8 mouse cellular contexts compared by ENCODE assay signal in the genomic region with DNA sequence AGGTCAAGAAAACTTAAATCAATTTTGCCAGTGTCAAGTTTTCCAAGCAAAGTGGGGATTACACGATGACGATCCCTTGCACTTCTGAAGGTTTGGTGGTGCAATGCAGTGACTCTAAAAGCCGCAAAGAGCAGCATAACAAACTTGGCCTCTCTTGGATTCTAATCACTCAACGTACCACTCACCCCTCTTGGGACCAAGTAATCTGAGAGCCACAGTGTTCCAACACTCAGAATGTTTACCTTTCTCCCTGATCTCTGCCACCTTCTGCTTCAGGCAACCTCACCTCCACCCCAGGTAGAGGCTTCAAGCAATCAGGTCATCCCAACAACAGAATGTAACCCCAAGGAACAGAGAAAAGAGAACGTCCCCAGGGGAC. TPM values are rescaled to one million over a fixed set of nuclear protein-coding genes. Genes with fewer than 3 reads are reported as not detected.
DNase-seq lines count a peak whose midpoint lies in the region; ATAC-seq and TF ChIP-seq lines count a peak whose summit lies in the region.

No protein-coding gene starts in this region.

- peak overlapping the region; percentile 100 for H3K27ac ChIP-seq in left cerebral cortex, adult 2 months
- H3K27ac ChIP-seq in hindbrain, embryonic 14.5 days: peak overlapping the region; percentile 80
- no peak overlapping the region for H3K27ac ChIP-seq in midbrain, embryonic 11.5 days (ENCODE audit: low read depth, low read length)

- intact Hi-C loops in left cerebral cortex, adult 2 months (cut with DNase I): no loop called here

- no peak for DNase-seq in left cerebral cortex, adult 2 months (ENCODE audit: extremely low spot score in 1 of 2, low spot score in 2 of 2)
- no peak for DNase-seq in left cerebral cortex, adult 11 months (ENCODE audit: low spot score)
- DNase-seq in c-Kit-positive CD71-positive TER-119-positive erythroid progenitor cells, embryonic 14.5 days (ENCODE audit: low spot score): peak; percentile 42
- DNase-seq in hindbrain, embryonic 14.5 days (ENCODE audit: low spot score): no peak
- peak; percentile 86 for DNase-seq in midbrain, embryonic 11.5 days (ENCODE audit: low spot score, missing footprints)
- no peak for DNase-seq in ovary, postnatal 36 days (ENCODE audit: low spot score)
- no peak for DNase-seq in frontal cortex, postnatal 10 days (ENCODE audit: low spot score in 2 of 2)
- no peak for DNase-seq in adrenal gland, postnatal 4 days (ENCODE audit: low spot score in 2 of 2)

- no peak for TF ChIP-seq CTCF in left cerebral cortex, adult 2 months (IDR thresholded peaks at IDR 0.05)

- peak overlapping the region; percentile 89 for H3K4me3 ChIP-seq in left cerebral cortex, adult 2 months
- peak overlapping the region; percentile 76 for H3K4me3 ChIP-seq in hindbrain, embryonic 14.5 days (replicated peaks; ENCODE audit: low read length)
- peak overlapping the region; percentile 80 for H3K4me3 ChIP-seq in midbrain, embryonic 11.5 days (ENCODE audit: low read depth, low read length)

- H3K9ac ChIP-seq in hindbrain, embryonic 14.5 days: peak overlapping the region; percentile 83
- H3K9ac ChIP-seq in midbrain, embryonic 11.5 days (ENCODE audit: low read length): peak overlapping the region; percentile 87

- no peaks in the 10 kb centered on the region for H3K27me3 ChIP-seq in hindbrain, embryonic 14.5 days (ENCODE audit: control insufficient read depth, insufficient read depth, low read length)
- no peaks in the 10 kb centered on the region for H3K27me3 ChIP-seq in midbrain, embryonic 11.5 days (ENCODE audit: control insufficient read depth, insufficient read depth, low read length)

- peaks cover 13% of the 10 kb centered on the region for H3K4me1 ChIP-seq in hindbrain, embryonic 14.5 days (replicated peaks; ENCODE audit: control insufficient read depth, insufficient read depth, low read length)
- peaks cover 9% of the 10 kb centered on the region; the same call in 1 of the 2 replicates for H3K4me1 ChIP-seq in midbrain, embryonic 11.5 days (ENCODE audit: control insufficient read depth, insufficient read depth, low read length)

- WGBS in hindbrain, embryonic 14.5 days: 4% methylated on average over 5 of the region's 5 CpGs
- WGBS in midbrain, embryonic 11.5 days: under 1% methylated on average over 5 of the region's 5 CpGs

- no peak for ATAC-seq in hindbrain, embryonic 14.5 days (ENCODE audit: low FRiP score)
- ATAC-seq in midbrain, embryonic 11.5 days (ENCODE audit: low FRiP score): no peak

- H3K4me2 ChIP-seq in hindbrain, embryonic 14.5 days (replicated peaks): peak overlapping the region; percentile 66
- peak overlapping the region; percentile 50 for H3K4me2 ChIP-seq in midbrain, embryonic 11.5 days

- no peaks in the 10 kb centered on the region for H3K9me3 ChIP-seq in hindbrain, embryonic 14.5 days (ENCODE audit: control insufficient read depth, low read length)
- no peaks in the 10 kb centered on the region for H3K9me3 ChIP-seq in midbrain, embryonic 11.5 days (ENCODE audit: control insufficient read depth, low read length)

- H3K36me3 ChIP-seq in hindbrain, embryonic 14.5 days (replicated peaks; ENCODE audit: control insufficient read depth, insufficient read depth): peaks cover 23% of the 10 kb centered on the region
- H3K36me3 ChIP-seq in midbrain, embryonic 11.5 days (ENCODE audit: control insufficient read depth, insufficient read depth, low read length): no peaks in the 10 kb centered on the region; the same call in 1 of the 2 replicates

RNA-seq across cellular contexts. Expression of a gene that starts 0.4 kb away (rescaled TPM):
- 100 to 1,000 TPM; 627 to 632 TPM for total RNA-seq in left cerebral cortex, adult 2 months (2021)
- polyA plus RNA-seq in hindbrain, embryonic 14.5 days (2014; fragmentation: Nextera tagmentation; extraction: Ambion mirVana): 1,185 and 1,426 TPM in 2 replicates
- polyA plus RNA-seq in midbrain, embryonic 11.5 days (2014; fragmentation: Nextera tagmentation; extraction: Ambion mirVana): 765 and 832 TPM in 2 replicates
- 100 to 1,000 TPM; 671 to 748 TPM for total RNA-seq in adrenal gland, postnatal 4 days (2021)

RNA-seq across cellular contexts. Expression of a gene that starts 0.7 kb away (rescaled TPM):
- 10 to 100 TPM; 76.8 to 88.9 TPM for total RNA-seq in left cerebral cortex, adult 2 months (2021)
- 92.6 and 108 TPM in 2 replicates for polyA plus RNA-seq in hindbrain, embryonic 14.5 days (2014; fragmentation: Nextera tagmentation; extraction: Ambion mirVana)
- polyA plus RNA-seq in midbrain, embryonic 11.5 days (2014; fragmentation: Nextera tagmentation; extraction: Ambion mirVana): 94.4 and 96.3 TPM in 2 replicates
- 10 to 100 TPM; 86.9 to 87.2 TPM for total RNA-seq in adrenal gland, postnatal 4 days (2021)

Comparison
In these comparisons a context has a peak if more than half of its experiments do, and no peak if none do; other contexts are left out.
1. DNase-seq: peak in c-Kit-positive CD71-positive TER-119-positive erythroid progenitor cells, embryonic 14.5 days (single experiment) and midbrain, embryonic 11.5 days (single experiment); none in left cerebral cortex, adult 2 months (0 of 2), left cerebral cortex, adult 11 months (single experiment), hindbrain, embryonic 14.5 days (single experiment), ovary, postnatal 36 days (single experiment), frontal cortex, postnatal 10 days (0 of 2) and adrenal gland, postnatal 4 days (0 of 2).
2. Peak in every context shown above with its lines, with median percentiles within 50 percentile points of each other: H3K4me3 ChIP-seq.